Mouse (Mus musculus) embryonic facial prominence, embryonic 15.5 days (tissue): Measurements from ENCODE around the gene Phkb. TPM values are rescaled to one million over a fixed set of nuclear protein-coding genes. Genes with fewer than 3 reads are reported as not detected.

Experiments
- ATAC-seq: fragments of 200-750 bp; cut with Nextera tagmentation; 2 replicates; pipeline ENCODE4 v1.8.0; 2017; ENCODE audit warnings: low read depth, moderate TSS enrichment; ENCODE audit not compliant: insufficient number of reproducible peaks, low FRiP score, low TSS enrichment
- H3K27ac ChIP-seq: fragments of 300-500 bp; sonication (generic); replicated peaks from 2 replicates; pipeline ENCODE4 v1.5.1; 2015; ENCODE audit warnings: mild to moderate bottlenecking, inconsistent platforms
- H3K27me3 ChIP-seq: fragments of 300-500 bp; sonication (generic); 2 replicates; pipeline ENCODE4 v1.6.1; 2015; ENCODE audit warnings: inconsistent platforms
- H3K36me3 ChIP-seq: fragments of 300-500 bp; sonication (generic); 2 replicates; pipeline ENCODE4 v1.6.1; 2015; ENCODE audit warnings: mild to moderate bottlenecking, inconsistent platforms
- H3K4me1 ChIP-seq: fragments of 300-500 bp; sonication (generic); 2 replicates; pipeline ENCODE4 v1.6.1; 2015; ENCODE audit warnings: inconsistent platforms
- H3K4me2 ChIP-seq: fragments of 300-500 bp; sonication (generic); replicated peaks from 2 replicates; pipeline ENCODE4 v1.6.1; 2015; ENCODE audit warnings: mild to moderate bottlenecking, inconsistent platforms
- H3K4me3 ChIP-seq: fragments of 300-500 bp; sonication (generic); replicated peaks from 2 replicates; pipeline ENCODE4 v1.5.1; 2015; ENCODE audit warnings: mild to moderate bottlenecking, inconsistent platforms
- H3K9ac ChIP-seq: fragments of 300-500 bp; sonication (generic); 2 replicates; pipeline ENCODE4 v1.6.1; 2015; ENCODE audit warnings: inconsistent platforms
- H3K9me3 ChIP-seq: fragments of 300-500 bp; sonication (generic); replicated peaks from 2 replicates; pipeline ENCODE4 v1.6.1; 2016; ENCODE audit warnings: inconsistent platforms
- WGBS: fragments of 180-500 bp; shearing (Covaris S2); methylation state at CpG from one replicate; pipeline ENCODE4 v1.1.7; 2015; 5-methylcytosine and 5-hydroxymethylcytosine counted together
- polyA plus RNA-seq: library from polyadenylated mRNA; unstranded; fragments of >200 nt; fragmentation: Nextera tagmentation; extraction: Ambion mirVana; gene quantifications from 2 replicates; pipeline ENCODE4 v1.2.1, GENCODE M21; 2015

Phkb gene
- polyA plus RNA-seq, 1 experiment from 2014 or later, result 54.2 TPM

DNA sequence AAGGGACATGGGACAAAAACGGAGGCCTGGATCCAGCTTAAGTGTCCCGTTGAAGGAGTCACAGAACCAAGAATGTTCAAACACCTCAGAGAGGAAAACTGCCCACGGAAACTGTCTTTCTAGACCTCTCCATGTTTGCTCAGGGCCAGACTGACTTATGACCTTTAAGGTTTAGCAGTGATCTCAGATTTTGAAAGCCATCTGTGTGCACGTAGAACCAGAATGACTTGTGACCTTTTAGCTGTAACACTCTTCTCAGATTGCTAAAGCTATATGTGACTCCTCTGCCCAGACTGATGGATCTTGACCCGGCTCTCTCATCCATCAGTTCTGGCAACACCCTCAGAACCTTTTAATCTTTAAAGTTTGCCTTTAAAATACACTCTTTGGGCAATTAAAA, 19.9 kb downstream of the Phkb start:
- Histone ChIP-seq H3K9me3 (no peaks in the 10 kb centered on the region), H3K27ac (no peak overlapping the region), H3K4me3 (no peak overlapping the region), H3K36me3 (no peaks in the 10 kb centered on the region), H3K4me1 (no peaks in the 10 kb centered on the region), H3K9ac (no peak overlapping the region), H3K27me3 (no peaks in the 10 kb centered on the region), H3K4me2 (no peak overlapping the region)
- no peak for ATAC-seq
- WGBS, result 53% methylated on average over 5 of the region's 5 CpGs

- no peaks in the 10 kb centered on the region for H3K36me3 ChIP-seq
Observed at GRCm38 (mm10) chr8:85862381-85862780, 21.6 kb downstream of the Phkb start.

GRCm38 (mm10) chr8:85871660-85872059, 30.9 kb downstream of the Phkb start:
- peak overlapping the region; percentile 83 for H3K27ac ChIP-seq
- 30% methylated on average over 2 of the region's 2 CpGs for WGBS
- H3K4me1 ChIP-seq, result peaks cover 9% of the 10 kb centered on the region
- H3K4me3 ChIP-seq, result no peak overlapping the region
- no peaks in the 10 kb centered on the region for H3K27me3 ChIP-seq
- H3K9me3 ChIP-seq, result no peaks in the 10 kb centered on the region
- ATAC-seq, result peak; percentile 80; the same call in 1 of the 2 replicates
- no peak overlapping the region for H3K9ac ChIP-seq
- no peaks in the 10 kb centered on the region for H3K36me3 ChIP-seq
- H3K4me2 ChIP-seq, result no peak overlapping the region

More at GRCm38 (mm10) chr8:85862381-85862780, 21.6 kb downstream of the Phkb start:
- 63% methylated on average over 1 of the region's 1 CpGs for WGBS
- Histone ChIP-seq H3K9ac (no peak overlapping the region), H3K4me1 (no peaks in the 10 kb centered on the region), H3K4me3 (no peak overlapping the region), H3K27me3 (no peaks in the 10 kb centered on the region), H3K27ac (no peak overlapping the region), H3K4me2 (no peak overlapping the region), H3K9me3 (no peaks in the 10 kb centered on the region)
- ATAC-seq, result no peak

DNA sequence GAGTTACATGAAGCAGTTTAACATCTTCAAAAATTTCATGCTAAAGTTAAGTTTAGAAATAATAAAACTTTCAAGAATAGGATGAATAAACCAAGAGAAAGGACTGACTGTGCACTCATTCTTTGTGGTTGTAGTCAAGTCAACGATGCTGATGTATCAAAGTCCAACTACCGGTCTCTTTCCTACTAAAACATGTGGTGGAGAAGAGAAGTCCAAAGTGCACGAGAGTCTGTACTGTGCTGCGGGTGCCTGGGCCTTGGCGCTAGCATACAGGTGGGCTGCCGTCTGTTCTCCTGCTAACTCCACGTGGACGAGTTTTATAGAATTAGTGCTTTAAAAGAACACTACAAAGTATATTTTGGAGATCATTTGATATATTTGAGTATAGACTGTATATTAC, 37.2 kb downstream of the Phkb start:
- Histone ChIP-seq H3K27me3 (no peaks in the 10 kb centered on the region), H3K4me1 (no peaks in the 10 kb centered on the region), H3K4me2 (no peak overlapping the region), H3K9me3 (no peaks in the 10 kb centered on the region), H3K36me3 (peaks cover 21% of the 10 kb centered on the region), H3K4me3 (no peak overlapping the region), H3K27ac (no peak overlapping the region), H3K9ac (no peak overlapping the region)
- WGBS, result 88% methylated on average over 8 of the region's 8 CpGs
- no peak for ATAC-seq

- no peaks in the 10 kb centered on the region for H3K27me3 ChIP-seq
- 92% methylated on average over 7 of the region's 7 CpGs for WGBS
- peaks cover 21% of the 10 kb centered on the region for H3K36me3 ChIP-seq
- H3K4me3 ChIP-seq, result no peak overlapping the region
- ATAC-seq, result no peak
- no peak overlapping the region for H3K27ac ChIP-seq
- no peaks in the 10 kb centered on the region for H3K9me3 ChIP-seq
- no peaks in the 10 kb centered on the region for H3K4me1 ChIP-seq
- no peak overlapping the region for H3K4me2 ChIP-seq
- no peak overlapping the region for H3K9ac ChIP-seq
Observed at GRCm38 (mm10) chr8:85879624-85880023, 38.9 kb downstream of the Phkb start.

- 86% methylated on average over 3 of the region's 3 CpGs for WGBS
Observed at GRCm38 (mm10) chr8:85884811-85885210, 44.1 kb downstream of the Phkb start.

GRCm38 (mm10) chr8:85897636-85898035, 56.9 kb downstream of the Phkb start:
- H3K27me3 ChIP-seq, result no peaks in the 10 kb centered on the region
- no peak for ATAC-seq
- H3K9ac ChIP-seq, result no peak overlapping the region
- H3K4me3 ChIP-seq, result no peak overlapping the region
- no peak overlapping the region for H3K27ac ChIP-seq
- no peak overlapping the region for H3K4me2 ChIP-seq
- no peaks in the 10 kb centered on the region for H3K4me1 ChIP-seq
- H3K9me3 ChIP-seq, result no peaks in the 10 kb centered on the region
- 96% methylated on average over 2 of the region's 2 CpGs for WGBS
- H3K36me3 ChIP-seq, result 0 out of 2 replicates have a peak, but pooled peaks cover 6% of the 10 kb centered on the region

More at GRCm38 (mm10) chr8:85884811-85885210, 44.1 kb downstream of the Phkb start:
- no peak overlapping the region for H3K4me3 ChIP-seq
- peaks cover 22% of the 10 kb centered on the region for H3K36me3 ChIP-seq
- H3K27me3 ChIP-seq, result no peaks in the 10 kb centered on the region
- H3K4me1 ChIP-seq, result no peaks in the 10 kb centered on the region
- no peak overlapping the region for H3K27ac ChIP-seq
- ATAC-seq, result no peak
- H3K9ac ChIP-seq, result no peak overlapping the region
- H3K9me3 ChIP-seq, result no peaks in the 10 kb centered on the region
- no peak overlapping the region for H3K4me2 ChIP-seq

DNA sequence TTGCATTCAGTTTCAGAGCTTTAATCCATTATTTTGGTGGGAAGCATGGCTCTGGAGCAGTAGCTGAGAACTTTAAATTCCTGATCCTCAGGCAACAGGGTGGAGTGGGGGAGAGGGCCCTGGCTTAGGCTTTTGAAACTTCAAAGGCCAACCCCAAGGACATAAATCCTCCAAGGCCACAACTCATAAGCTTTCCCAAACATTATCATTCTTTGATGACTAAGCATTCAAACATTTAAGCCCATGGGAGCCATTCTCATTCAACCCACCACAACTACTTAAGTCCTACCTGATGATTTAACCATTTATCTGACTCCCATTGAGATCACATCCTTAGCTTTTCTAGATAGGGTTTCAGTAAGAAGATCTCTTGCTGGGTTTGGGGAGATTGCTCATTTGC, 84.2 kb downstream of the Phkb start:
- Histone ChIP-seq H3K27ac (no peak overlapping the region), H3K36me3 (peaks cover 7% of the 10 kb centered on the region; the same call in 1 of the 2 replicates)
- no peak for ATAC-seq

GRCm38 (mm10) chr8:85925574-85925973, 84.8 kb downstream of the Phkb start:
- WGBS, result 81% methylated on average over 1 of the region's 1 CpGs

More for the DNA sequence above, 84.2 kb downstream of the Phkb start:
- H3K27me3 ChIP-seq, result no peaks in the 10 kb centered on the region
- no peak overlapping the region for H3K4me3 ChIP-seq
- H3K9me3 ChIP-seq, result no peaks in the 10 kb centered on the region
- H3K4me1 ChIP-seq, result no peaks in the 10 kb centered on the region
- no peak overlapping the region for H3K9ac ChIP-seq
- H3K4me2 ChIP-seq, result no peak overlapping the region

DNA sequence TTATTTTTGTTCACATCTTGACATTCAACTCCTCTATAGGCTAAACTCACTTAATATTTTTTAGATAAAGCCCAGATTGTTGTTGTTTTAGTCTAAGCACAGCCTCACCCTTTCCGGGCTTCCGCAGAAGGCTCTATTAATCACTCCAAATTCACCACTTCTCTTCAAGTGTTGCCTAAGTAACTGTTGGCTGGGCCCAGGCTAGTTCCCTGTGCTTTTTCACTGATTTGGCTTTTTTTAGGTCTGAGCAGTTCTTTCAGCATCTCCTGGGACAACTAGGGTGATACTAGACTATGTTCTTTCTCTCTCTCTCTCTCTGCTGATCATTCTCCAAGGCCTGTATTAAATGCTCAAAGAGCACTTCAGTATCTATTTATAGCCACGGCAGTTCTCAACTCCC, 85.3 kb downstream of the Phkb start:
- no peak overlapping the region for H3K4me3 ChIP-seq
- H3K4me2 ChIP-seq, result no peak overlapping the region
- no peak for ATAC-seq
- H3K27me3 ChIP-seq, result no peaks in the 10 kb centered on the region
- no peaks in the 10 kb centered on the region for H3K9me3 ChIP-seq
- no peak overlapping the region for H3K9ac ChIP-seq
- H3K27ac ChIP-seq, result no peak overlapping the region
- H3K36me3 ChIP-seq, result peaks cover 7% of the 10 kb centered on the region; the same call in 1 of the 2 replicates
- H3K4me1 ChIP-seq, result no peaks in the 10 kb centered on the region
- 76% methylated on average over 3 of the region's 3 CpGs for WGBS

More at GRCm38 (mm10) chr8:85925574-85925973, 84.8 kb downstream of the Phkb start:
- Histone ChIP-seq H3K9ac (no peak overlapping the region), H3K4me1 (no peaks in the 10 kb centered on the region), H3K9me3 (no peaks in the 10 kb centered on the region), H3K4me2 (no peak overlapping the region), H3K4me3 (no peak overlapping the region), H3K36me3 (peaks cover 7% of the 10 kb centered on the region; the same call in 1 of the 2 replicates), H3K27me3 (no peaks in the 10 kb centered on the region), H3K27ac (no peak overlapping the region)
- no peak for ATAC-seq

DNA sequence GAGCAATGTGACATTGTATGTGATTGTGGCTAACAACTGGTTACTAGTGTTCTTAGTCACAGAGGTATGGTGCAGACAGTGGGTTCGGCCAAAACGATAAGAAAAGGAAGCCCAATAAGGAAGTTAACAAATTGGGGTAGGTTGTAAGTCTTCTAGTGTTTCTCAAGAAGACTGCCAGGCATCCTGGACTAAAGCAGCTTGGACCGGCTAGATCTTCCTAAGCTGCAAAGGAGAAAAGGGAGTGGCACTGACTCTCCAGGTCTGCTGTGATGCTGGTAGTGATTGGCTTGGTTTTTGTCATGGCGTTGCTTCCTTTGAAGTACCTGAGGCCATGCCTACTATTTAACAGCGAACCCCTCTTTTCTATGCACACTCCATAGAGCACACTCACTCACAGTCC, 95.4 kb downstream of the Phkb start:
- H3K4me3 ChIP-seq, result no peak overlapping the region
- 88% methylated on average over 5 of the region's 5 CpGs for WGBS
- H3K36me3 ChIP-seq, result 0 out of 2 replicates have a peak, but pooled peaks cover 3% of the 10 kb centered on the region
- H3K27ac ChIP-seq, result no peak overlapping the region
- no peaks in the 10 kb centered on the region for H3K9me3 ChIP-seq
- ATAC-seq, result no peak
- no peak overlapping the region for H3K4me2 ChIP-seq
- no peaks in the 10 kb centered on the region for H3K4me1 ChIP-seq
- no peaks in the 10 kb centered on the region for H3K27me3 ChIP-seq
- no peak overlapping the region for H3K9ac ChIP-seq

DNA sequence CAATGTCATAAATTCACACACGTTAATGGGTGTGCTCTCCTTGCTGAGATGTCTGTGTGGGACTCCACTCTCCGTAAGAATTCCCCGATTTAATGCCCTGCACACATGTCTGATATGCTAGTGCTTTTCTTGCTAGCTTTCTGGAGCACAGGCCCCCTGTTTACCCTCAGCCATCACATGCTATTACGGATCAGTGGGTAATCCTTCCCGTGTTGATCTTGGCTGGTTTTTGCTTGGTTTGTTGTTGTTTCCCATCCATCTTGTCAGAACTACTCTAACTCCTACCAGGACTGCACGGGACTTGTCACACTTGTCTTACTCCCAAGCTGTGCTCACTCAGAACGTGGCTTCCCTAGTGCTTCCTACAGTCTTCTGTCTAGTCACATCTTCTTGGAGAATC, 96.6 kb downstream of the Phkb start:
- no peaks in the 10 kb centered on the region for H3K4me1 ChIP-seq
- 84% methylated on average over 7 of the region's 7 CpGs for WGBS
- 0 out of 2 replicates have a peak, but pooled peaks cover 3% of the 10 kb centered on the region for H3K36me3 ChIP-seq
- no peaks in the 10 kb centered on the region for H3K27me3 ChIP-seq
- no peak for ATAC-seq
- no peak overlapping the region for H3K27ac ChIP-seq
- H3K9me3 ChIP-seq, result no peaks in the 10 kb centered on the region
- no peak overlapping the region for H3K9ac ChIP-seq
- no peak overlapping the region for H3K4me3 ChIP-seq
- H3K4me2 ChIP-seq, result no peak overlapping the region
